Mouse (Mus musculus) forebrain, embryonic 10.5 days (tissue): ENCODE results near the gene Crip1. TPM values are rescaled to one million over a fixed set of nuclear protein-coding genes. Genes with fewer than 3 reads are reported as not detected.

ENCODE experiments used
- DNase-seq: peaks from one replicate; pipeline ENCODE4 v3.0.0-alpha.2; 2017; ENCODE audit warnings: low spot score; ENCODE audit errors: extremely low spot score
- H3K27ac ChIP-seq: fragments of 300-500 bp; sonication (generic); 2 replicates; pipeline ENCODE4 v1.5.1; 2016; ENCODE audit warnings: mild to moderate bottlenecking
- H3K27me3 ChIP-seq: fragments of 300-500 bp; sonication (generic); 2 replicates; pipeline ENCODE4 v1.6.1; 2016; ENCODE audit warnings: mild to moderate bottlenecking; ENCODE audit not compliant: poor library complexity, severe bottlenecking
- H3K36me3 ChIP-seq: fragments of 300-500 bp; sonication (generic); replicated peaks from 2 replicates; pipeline ENCODE4 v1.6.1; 2016; ENCODE audit warnings: mild to moderate bottlenecking, moderate library complexity
- H3K4me1 ChIP-seq: fragments of 300-500 bp; sonication (generic); 2 replicates; pipeline ENCODE4 v1.6.1; 2016
- H3K4me3 ChIP-seq: fragments of 300-500 bp; sonication (generic); 2 replicates; pipeline ENCODE4 v1.5.1; 2016; ENCODE audit warnings: mild to moderate bottlenecking, moderate library complexity
- H3K9me3 ChIP-seq: fragments of 300-500 bp; sonication (generic); 2 replicates; pipeline ENCODE4 v1.6.1; 2016; ENCODE audit warnings: mild to moderate bottlenecking, moderate library complexity
- WGBS: fragments of 180-500 bp; shearing (Covaris S2); methylation state at CpG from one replicate; pipeline ENCODE4 v1.1.7; 2016; 5-methylcytosine and 5-hydroxymethylcytosine counted together
- polyA plus RNA-seq: library from polyadenylated mRNA; unstranded; fragments of >200 nt; fragmentation: Nextera tagmentation; extraction: Ambion mirVana; gene quantifications from 2 replicates; pipeline ENCODE4 v1.2.1, GENCODE M21; 2016

Crip1 gene
- polyA plus RNA-seq, 1 experiment from 2014 or later, result 59.2 TPM

DNA sequence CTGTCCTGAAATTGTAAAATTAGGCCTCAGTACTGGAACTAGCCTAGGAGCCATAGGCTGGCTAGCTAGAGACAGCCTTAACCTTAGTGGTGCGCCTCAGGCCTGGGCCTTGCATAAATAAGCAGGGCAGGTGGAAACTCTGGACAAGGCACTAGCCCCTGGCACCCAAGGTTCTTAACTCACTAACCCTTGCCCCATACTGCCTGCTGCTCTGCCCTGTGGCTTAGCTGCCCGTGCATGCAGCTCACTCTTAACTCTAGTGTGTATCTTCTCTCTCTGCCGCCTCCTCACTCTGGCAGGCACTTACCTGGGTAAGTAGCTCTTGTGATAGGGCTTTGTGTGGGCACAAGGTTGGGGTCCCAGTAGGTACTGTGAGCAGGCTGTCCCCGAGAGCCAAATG is 11.6 kb upstream of the Crip1 start:
- H3K4me3 ChIP-seq, result no peak overlapping the region
- H3K4me1 ChIP-seq, result peaks cover 21% of the 10 kb centered on the region
- WGBS, result 91% methylated on average over 4 of the region's 4 CpGs
- no peak overlapping the region for H3K27ac ChIP-seq
- peaks cover 97% of the 10 kb centered on the region for H3K36me3 ChIP-seq
- no peaks in the 10 kb centered on the region for H3K27me3 ChIP-seq
- H3K9me3 ChIP-seq, result no peaks in the 10 kb centered on the region
- no peak for DNase-seq

DNA sequence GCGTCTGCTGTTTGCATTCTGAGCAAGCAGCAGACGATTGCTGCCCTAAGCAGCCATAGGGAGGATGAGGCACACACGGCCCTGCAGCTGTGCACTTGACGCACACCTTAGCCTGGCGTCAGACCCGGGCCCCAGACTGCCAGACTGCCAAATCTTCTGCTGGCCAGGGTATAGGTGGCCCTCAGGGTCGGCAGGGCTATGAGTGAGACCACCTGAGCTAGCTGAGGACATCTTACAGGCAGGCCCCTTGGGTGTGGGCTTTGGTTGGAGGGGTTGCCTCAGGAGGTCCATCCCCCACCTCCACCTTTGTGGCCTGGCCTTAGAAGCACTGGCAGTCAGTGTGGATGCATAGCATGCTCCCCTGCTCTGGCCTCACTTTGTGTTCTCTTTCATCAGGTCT is 10.7 kb upstream of the Crip1 start:
- Histone ChIP-seq H3K4me3 (no peak overlapping the region), H3K27me3 (no peaks in the 10 kb centered on the region; the same call in 1 of the 2 replicates), H3K36me3 (peaks cover 88% of the 10 kb centered on the region), H3K9me3 (no peaks in the 10 kb centered on the region), H3K27ac (no peak overlapping the region), H3K4me1 (peaks cover 30% of the 10 kb centered on the region)
- 95% methylated on average over 7 of the region's 7 CpGs for WGBS
- no peak for DNase-seq

DNA sequence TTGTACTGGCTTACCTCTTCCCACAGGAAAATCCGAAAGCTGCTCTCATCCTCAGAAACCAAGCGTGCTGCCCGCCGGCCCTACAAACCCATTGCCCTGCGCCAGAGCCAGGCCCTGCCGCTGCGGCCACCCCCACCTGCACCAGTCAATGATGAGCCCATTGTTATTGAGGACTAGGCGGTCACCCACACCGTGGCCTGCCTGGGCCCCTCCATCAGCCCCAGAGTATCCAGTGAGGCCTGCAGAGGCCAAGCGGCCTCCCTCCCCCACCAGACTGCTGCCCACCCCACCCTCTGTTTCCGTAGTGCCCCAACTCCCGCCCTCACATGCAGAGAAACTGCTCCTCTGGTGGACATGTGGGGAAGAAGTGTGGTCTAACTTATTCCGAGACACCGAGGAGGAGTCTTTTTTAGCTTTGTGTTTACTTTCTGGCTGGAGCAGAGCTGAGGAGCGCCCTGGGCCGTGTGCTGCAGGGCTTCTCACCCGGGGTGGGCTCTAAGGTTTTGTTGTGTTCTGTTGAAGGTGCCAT is 9.6 kb upstream of the Crip1 start:
- 88% methylated on average over 17 of the region's 17 CpGs for WGBS
- peaks cover 11% of the 10 kb centered on the region for H3K27me3 ChIP-seq
- no peak overlapping the region for H3K4me3 ChIP-seq
- peaks cover 76% of the 10 kb centered on the region for H3K36me3 ChIP-seq
- peaks cover 41% of the 10 kb centered on the region for H3K4me1 ChIP-seq
- no peaks in the 10 kb centered on the region for H3K9me3 ChIP-seq
- DNase-seq, result no peak
- H3K27ac ChIP-seq, result no peak overlapping the region

DNA sequence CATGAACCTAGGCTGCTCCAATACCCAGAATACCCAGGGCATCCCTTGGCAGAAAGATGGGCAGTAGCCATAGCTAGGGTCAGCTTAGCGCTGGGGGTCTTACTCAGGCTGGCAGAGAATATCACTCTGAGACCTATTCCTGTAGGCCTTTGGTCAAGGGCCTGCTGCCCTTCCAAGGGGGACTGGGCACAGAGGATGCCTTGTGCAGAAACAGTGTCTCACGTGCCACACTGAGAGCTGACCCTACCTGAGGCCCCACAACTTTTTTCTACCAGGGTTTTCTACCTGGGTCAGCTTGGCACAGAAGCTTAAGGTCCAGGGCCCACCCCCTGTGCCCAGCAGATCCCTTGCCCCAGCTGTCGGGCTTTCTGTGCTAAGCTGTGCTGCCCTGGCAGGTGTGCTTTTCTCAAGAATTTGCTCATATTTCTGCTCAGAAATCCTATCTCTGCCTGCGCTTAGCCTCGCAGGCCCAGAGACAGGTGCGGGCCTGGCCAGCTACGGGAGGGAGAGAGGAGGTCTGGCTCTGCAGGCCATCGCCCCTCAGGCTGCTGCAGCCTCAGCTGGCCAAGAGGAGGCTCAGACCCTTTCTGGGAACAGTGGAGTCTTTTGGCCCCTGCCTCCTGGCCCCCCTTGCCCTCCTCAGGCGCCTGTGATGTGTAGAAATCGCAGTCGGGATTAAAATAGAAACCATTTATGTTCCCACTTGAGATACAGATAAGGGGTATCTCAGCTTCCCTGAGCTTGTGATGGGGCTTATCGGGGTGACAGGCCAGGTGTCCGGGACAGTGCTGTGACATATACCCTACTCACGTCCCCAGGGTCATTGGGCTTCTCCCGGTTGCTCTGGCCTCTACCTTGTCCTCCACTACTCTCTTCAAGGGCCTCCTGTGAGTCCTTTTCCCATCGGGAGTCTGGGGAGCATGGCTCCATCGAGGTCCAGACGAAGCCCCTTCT is 8.6 kb upstream of the Crip1 start:
- peaks cover 51% of the 10 kb centered on the region for H3K4me1 ChIP-seq
- H3K27ac ChIP-seq, result 0 out of 2 replicates have a peak overlapping the region, but pooled peaks have one; percentile 7
- peaks cover 66% of the 10 kb centered on the region for H3K36me3 ChIP-seq
- no peak for DNase-seq
- H3K9me3 ChIP-seq, result no peaks in the 10 kb centered on the region
- H3K27me3 ChIP-seq, result peaks cover 21% of the 10 kb centered on the region
- 89% methylated on average over 18 of the region's 18 CpGs for WGBS
- H3K4me3 ChIP-seq, result no peak overlapping the region

DNA sequence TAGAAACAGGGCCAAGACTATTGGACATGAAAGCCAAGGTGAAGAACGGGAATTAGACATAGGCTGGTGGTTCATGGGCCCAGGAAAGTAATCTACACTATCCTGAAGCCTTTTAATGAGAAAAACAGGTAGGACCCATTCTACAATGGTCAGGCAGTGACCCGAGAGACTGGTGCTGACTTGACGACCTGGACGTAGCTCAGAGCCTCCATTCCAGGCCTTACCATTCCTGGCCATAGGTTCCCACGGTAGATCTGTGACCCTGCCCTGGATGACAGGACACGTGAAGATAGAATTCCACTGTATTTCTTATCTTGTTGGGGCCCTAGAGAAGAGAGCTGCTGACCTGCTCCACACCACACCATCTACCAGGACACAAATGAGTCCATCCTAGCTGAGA is 7.8 kb upstream of the Crip1 start:
- peaks cover 60% of the 10 kb centered on the region for H3K36me3 ChIP-seq
- H3K27ac ChIP-seq, result peak overlapping the region; percentile 92; the same call in 1 of the 2 replicates
- no peak for DNase-seq
- no peaks in the 10 kb centered on the region for H3K9me3 ChIP-seq
- peaks cover 59% of the 10 kb centered on the region for H3K4me1 ChIP-seq
- H3K27me3 ChIP-seq, result peaks cover 29% of the 10 kb centered on the region
- 80% methylated on average over 6 of the region's 6 CpGs for WGBS
- no peak overlapping the region for H3K4me3 ChIP-seq

DNA sequence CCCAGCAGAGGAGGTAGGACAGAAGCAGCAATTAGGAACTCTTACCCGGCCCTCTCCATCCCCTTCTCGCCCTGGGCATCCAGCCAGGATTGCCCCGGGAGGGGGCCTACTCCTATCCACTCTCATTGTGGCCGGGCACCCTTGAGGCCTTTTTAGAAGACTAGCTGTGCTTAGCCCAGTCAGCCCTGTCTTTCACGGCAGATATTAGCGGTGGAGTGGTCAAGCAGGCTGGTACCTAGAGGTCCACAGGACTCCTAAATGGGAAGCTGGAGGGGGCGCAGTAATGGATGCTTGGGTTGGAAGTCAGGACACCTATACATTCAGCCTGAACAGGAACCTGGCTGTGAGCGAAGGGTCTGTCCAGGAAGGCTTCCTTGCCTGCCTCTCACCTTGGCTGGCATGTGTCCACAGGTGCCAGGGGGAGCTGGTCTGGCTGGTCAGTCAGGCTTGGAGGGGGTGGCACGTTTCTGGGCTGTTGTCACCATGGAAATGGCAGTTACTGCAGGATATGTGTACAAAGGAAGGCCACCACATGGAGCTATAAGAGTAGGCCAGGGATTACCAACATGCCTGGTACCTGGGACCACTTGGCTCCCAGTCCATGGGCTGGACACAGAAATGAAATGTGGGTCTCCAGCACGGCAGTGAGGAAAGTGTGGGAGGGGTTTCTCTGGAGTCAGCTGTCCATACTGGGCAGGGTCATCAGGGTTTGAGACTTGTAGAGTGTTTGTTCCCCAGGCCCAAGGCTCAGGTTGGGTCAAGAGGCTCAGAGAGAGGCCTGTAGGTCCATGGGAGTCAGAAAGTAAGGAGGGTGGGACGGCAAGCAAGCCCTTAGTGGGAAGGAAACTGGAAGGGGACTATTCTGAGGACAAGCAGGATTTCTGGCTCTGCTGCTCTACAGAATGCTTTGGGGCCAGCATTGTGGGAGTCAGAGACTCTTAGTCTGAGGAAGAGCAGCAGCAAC is 6.9 kb upstream of the Crip1 start:
- peaks cover 62% of the 10 kb centered on the region for H3K4me1 ChIP-seq
- H3K9me3 ChIP-seq, result no peaks in the 10 kb centered on the region
- peaks cover 60% of the 10 kb centered on the region for H3K36me3 ChIP-seq
- H3K4me3 ChIP-seq, result peak overlapping the region; percentile 70
- 50% methylated on average over 11 of the region's 11 CpGs for whole genome bisulfite sequencing
- DNase-seq, result no peak
- peaks cover 31% of the 10 kb centered on the region for H3K27me3 ChIP-seq
- peak overlapping the region; percentile 92 for H3K27ac ChIP-seq

DNA sequence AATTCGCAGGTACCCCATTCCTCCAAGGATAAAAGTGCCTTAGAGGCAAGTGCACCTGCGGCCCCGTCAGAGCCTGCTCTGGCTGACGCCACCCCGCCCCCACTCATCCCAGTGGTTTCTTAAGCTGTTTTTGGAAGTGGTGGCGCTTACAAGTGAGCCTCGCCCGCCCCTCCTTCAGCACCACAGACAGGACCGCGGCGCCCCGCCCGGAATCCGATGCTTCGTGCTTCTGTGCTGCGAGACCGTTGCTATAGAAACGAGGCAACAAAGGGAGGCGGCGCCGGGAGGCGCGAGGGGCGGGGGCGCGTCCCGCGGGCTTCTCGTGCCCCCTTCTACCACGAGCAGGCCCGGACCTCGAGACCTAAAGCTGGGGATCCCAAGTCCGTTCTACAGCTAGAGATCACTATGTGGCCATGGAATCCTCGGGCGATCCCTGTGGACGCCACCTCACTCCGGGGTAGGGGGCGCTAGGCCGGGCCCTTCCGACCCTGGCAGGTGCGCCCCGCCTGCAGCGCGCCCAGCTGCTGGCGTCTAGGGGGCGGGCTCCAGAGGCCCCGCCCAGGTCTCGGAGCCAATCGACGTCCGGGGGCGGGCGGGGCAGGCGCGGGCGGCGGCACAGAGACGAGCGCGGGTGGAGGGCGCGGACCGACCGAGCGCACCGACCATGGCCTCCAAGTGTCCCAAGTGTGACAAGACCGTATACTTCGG is 6.1 kb upstream of the Crip1 start, which contains the start of gene Crip2:
Crip2 (plus strand) TSS at position 329 of the 708 bp plus-strand sequence.
- Histone ChIP-seq H3K27me3 (peaks cover 31% of the 10 kb centered on the region), H3K9me3 (no peaks in the 10 kb centered on the region), H3K27ac (peak within 1 kb of the TSS; percentile 92), H3K4me1 (peaks cover 62% of the 10 kb centered on the region), H3K36me3 (peaks cover 60% of the 10 kb centered on the region), H3K4me3 (peak within 1 kb of the TSS; percentile 70)
- WGBS, result under 1% methylated on average over 68 of the region's 68 CpGs
- peak; percentile 93 for DNase-seq

DNA sequence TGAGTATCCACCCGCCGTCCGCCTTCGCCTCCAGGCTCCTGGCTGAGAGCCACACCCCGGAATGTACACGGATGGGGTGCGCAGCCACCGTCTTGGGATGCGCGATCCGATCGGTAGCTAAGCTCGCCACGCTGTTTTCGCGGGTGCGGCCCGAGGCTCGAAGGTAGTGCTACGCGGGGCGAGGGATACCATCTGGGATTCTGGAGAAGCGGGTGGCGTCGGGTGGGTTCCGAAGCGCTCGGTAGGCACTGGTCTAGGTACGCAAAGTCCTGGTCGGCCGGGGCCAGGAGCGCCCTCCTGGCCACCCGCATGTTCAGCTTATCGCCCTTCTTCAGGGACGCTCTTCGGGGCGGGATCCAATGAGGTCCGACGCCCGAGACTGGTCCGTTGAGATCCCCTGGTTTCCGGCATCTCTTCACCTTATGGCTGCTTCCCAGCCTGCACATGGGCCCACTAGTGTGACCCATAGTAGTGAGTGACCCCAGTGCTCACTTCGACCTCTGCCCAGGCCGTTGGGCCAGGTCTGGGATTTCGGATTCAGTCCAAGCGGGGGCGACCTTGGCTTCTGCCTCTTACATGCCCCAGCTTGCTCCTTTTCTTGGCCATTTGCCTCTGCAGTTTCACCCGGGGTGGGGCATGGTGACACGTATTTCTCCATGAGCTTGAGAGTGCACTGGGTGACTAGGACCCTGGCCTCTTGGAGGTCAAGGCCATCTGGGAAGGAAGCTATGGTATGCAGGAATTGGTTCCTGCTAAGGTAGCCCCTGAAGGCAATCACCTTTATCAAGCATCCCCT is 5.3 kb upstream of the Crip1 start:
- Histone ChIP-seq H3K9me3 (no peaks in the 10 kb centered on the region), H3K27me3 (peaks cover 34% of the 10 kb centered on the region), H3K36me3 (peaks cover 60% of the 10 kb centered on the region), H3K4me3 (peak overlapping the region; percentile 70), H3K4me1 (peaks cover 65% of the 10 kb centered on the region), H3K27ac (peak overlapping the region; percentile 92)
- no peak for DNase-seq
- 3% methylated on average over 49 of the region's 49 CpGs for WGBS

DNA sequence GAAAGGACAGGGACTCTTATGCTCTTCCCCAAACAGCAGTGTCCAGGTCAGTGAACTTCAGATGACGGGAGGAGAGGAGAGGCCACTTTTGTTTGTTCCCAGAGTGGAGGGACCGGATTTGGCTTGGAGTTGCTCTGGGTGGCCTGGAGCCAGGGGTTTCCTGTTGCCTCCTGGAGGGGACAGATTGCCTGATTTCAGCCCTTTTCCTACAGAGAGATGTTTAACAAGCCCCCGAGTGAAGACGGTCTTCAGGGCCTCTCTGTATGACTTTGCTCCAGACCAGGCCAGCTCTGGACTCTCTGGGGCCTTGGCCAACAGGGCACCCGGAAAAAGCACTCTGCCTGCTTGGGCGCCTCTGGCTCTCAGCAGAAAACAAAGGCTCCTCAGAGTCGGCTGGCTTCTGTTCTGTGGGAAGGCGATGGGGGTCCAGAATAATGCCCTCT is 4.6 kb upstream of the Crip1 start:
- H3K9me3 ChIP-seq, result no peaks in the 10 kb centered on the region
- DNase-seq, result no peak
- 48% methylated on average over 8 of the region's 8 CpGs for WGBS
- peak overlapping the region; percentile 70 for H3K4me3 ChIP-seq
- H3K27me3 ChIP-seq, result peaks cover 41% of the 10 kb centered on the region
- H3K27ac ChIP-seq, result peak overlapping the region; percentile 92
- H3K36me3 ChIP-seq, result peaks cover 54% of the 10 kb centered on the region
- H3K4me1 ChIP-seq, result peaks cover 72% of the 10 kb centered on the region

DNA sequence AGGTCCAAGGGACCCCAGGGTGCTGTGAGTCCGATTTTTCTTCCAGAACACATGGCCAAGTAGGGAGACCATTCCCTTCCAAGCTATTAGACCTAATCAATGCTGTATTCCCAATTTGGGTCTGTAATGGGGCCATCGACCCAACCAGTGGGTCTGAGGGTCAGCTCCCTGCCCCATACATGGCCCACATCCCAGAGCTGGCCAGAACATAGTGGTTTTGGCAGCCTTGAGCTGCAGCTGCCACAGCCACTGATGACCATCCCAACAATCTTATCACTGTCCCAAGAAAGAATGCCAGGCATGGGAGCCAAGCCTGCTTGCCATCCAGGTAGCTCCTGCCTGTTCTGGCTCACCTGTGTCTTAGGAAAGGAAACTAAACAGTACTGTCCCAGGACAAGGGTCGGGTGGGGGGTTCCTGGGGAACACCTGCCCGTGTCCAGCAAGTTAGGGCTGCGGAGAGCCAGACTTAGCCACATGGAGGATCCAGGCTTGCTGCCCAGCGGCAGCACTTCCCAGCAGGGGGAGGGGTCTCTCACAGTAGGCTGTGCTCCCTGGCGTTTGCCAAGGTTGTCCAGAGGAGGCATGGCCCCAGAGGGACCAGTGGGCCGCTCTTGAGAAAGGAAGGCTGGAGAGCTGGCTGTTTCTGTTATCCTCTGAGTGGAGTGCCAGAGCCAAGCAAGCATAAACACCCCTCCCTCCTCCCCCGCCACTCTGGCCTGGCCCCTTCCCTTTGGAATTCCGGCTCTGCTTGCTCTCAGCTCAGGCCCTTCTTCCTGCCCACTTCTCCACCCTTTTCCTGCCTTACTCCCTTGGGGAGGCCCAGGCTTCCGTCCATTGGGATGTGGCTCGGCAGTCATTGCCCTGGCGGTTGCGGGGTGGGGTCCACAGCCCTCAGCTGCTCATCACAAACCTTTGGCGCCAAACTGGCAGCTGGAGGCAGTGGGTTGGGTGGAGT is 3.8 kb upstream of the Crip1 start:
- Histone ChIP-seq H3K36me3 (peaks cover 47% of the 10 kb centered on the region), H3K4me3 (peak overlapping the region; percentile 70), H3K27ac (peak overlapping the region; percentile 92), H3K27me3 (peaks cover 48% of the 10 kb centered on the region), H3K4me1 (peaks cover 76% of the 10 kb centered on the region), H3K9me3 (no peaks in the 10 kb centered on the region)
- no peak for DNase-seq
- 29% methylated on average over 15 of the region's 15 CpGs for WGBS
